Mouse (Mus musculus): ENCODE measurements around the gene Sntb2.
"Not testable (repeated sequence)": the region's sequence is repeated elsewhere in the genome, so short reads cannot be mapped to it uniquely, and the experiment has no call there.

Gene Sntb2

GRCm38 (mm10) chr8:107031577-107032090, 96.1 kb downstream of the Sntb2 start:
- POLR2A ChIA-PET = interaction anchor here (0.6 to 7.8 kb wide), 21 partner anchors 9 to 694 kb away, joined by 3 to 76 read pairs (median 3); partner anchors contain the start of genes Pdf (in 3 of the 4), Cog8 (in 2 of the 4), Nip7 (in 2 of the 4) and Smpd3 (in 1 of the 4)
- CTCF ChIA-PET = interaction anchor here in 3 of 4 experiments (0.6 to 1.9 kb wide), 12 partner anchors 9 to 1020 kb away, joined by 3 to 6 read pairs (median 3); partner anchors contain the start of genes Ddx28 (in 1 of the 3) and Pdf (in 1 of the 3)

GRCm38 (mm10) chr8:107033609-107034008, 98.1 kb downstream of the Sntb2 start:
- CTCF ChIA-PET = not testable (repeated sequence)
- POLR2A ChIA-PET = interaction anchor here in 1 of 4 experiments (7.8 kb wide), 1 partner anchor 15 kb away, joined by 76 read pairs; the partner anchor contains the start of gene Pdf

GRCm38 (mm10) chr8:107035641-107036040, 100.1 kb downstream of the Sntb2 start:
- ChIA-PET POLR2A (interaction anchor here in 3 of 4 experiments (0.5 to 7.8 kb wide), 11 partner anchors 8 to 361 kb away, joined by 3 to 76 read pairs (median 3); partner anchors contain the start of genes Pdf (in 2 of the 3) and Cog8 (in 1 of the 3)), CTCF (no interaction called here)

- ChIA-PET CTCF (no interaction called here), POLR2A (interaction anchor here in 2 of 4 experiments (1.5 to 7.8 kb wide), 3 partner anchors 12 to 362 kb away, joined by 3 to 76 read pairs (median 4); partner anchors contain the start of gene Pdf (in 1 of the 2))
Observed at GRCm38 (mm10) chr8:107036626-107037025, 101.1 kb downstream of the Sntb2 start.

- CTCF ChIA-PET = interaction anchor here (0.6 to 1.6 kb wide), 5 partner anchors 9 to 129 kb away, joined by 3 to 8 read pairs (median 6); partner anchors contain the start of gene Vps4a (in 1 of the 4)
- POLR2A ChIA-PET = interaction anchor here (0.6 to 5.9 kb wide), 17 partner anchors 9 to 523 kb away, joined by 3 to 62 read pairs (median 4); partner anchors contain the start of genes Cog8 (in 1 of the 4), Nip7 (in 1 of the 4), Sntb2 (in 1 of the 4) and Tmed6 (in 1 of the 4)
Observed at GRCm38 (mm10) chr8:107040632-107041031, 105.1 kb downstream of the Sntb2 start.

- ChIA-PET CTCF (interaction anchor here in 2 of 4 experiments (0.6 to 1.2 kb wide), 4 partner anchors 31 to 643 kb away, joined by 3 to 4 read pairs (median 4); no protein-coding TSS in a partner anchor), POLR2A (interaction anchor here in 3 of 4 experiments (0.6 to 7.9 kb wide), 13 partner anchors 8 to 21 kb away, joined by 3 to 76 read pairs (median 3); partner anchors contain the start of genes Cog8 (in 2 of the 3), Nip7 (in 2 of the 3) and Vps4a (in 2 of the 3))
Observed at GRCm38 (mm10) chr8:107045478-107045877, 109.9 kb downstream of the Sntb2 start.

- ChIA-PET CTCF (no interaction called here), POLR2A (interaction anchor here (0.6 to 7.9 kb wide), 10 partner anchors 8 to 245 kb away, joined by 3 to 76 read pairs (median 10); partner anchors contain the start of genes Vps4a (in 2 of the 4), Cog8 (in 1 of the 4), Nip7 (in 1 of the 4) and Tmed6 (in 1 of the 4))
Observed at GRCm38 (mm10) chr8:107046976-107047375, 111.4 kb downstream of the Sntb2 start.

- ChIA-PET CTCF (interaction anchor here in 3 of 4 experiments (0.5 to 1.4 kb wide), 9 partner anchors 17 to 1712 kb away, joined by 3 to 6 read pairs (median 3); partner anchors contain the start of gene Vps4a (in 1 of the 3)), POLR2A (interaction anchor here (0.5 to 7.9 kb wide), 65 partner anchors 8 to 898 kb away, joined by 3 to 76 read pairs (median 3); partner anchors contain the start of genes Nip7 (in 3 of the 4), Sntb2 (in 3 of the 4), Vps4a (in 3 of the 4) and Cog8 (in 2 of the 4))
Observed at GRCm38 (mm10) chr8:107048061-107048941, 112.8 kb downstream of the Sntb2 start, which contains the start of gene Pdf. Gene Pdf, minus strand, starts transcription at chr8:107048614.

- ChIA-PET CTCF (interaction anchor here in 3 of 4 experiments (0.5 to 1.0 kb wide), 4 partner anchors 20 to 349 kb away, joined by 3 read pairs; no protein-coding TSS in a partner anchor), POLR2A (interaction anchor here (0.5 to 7.9 kb wide), 32 partner anchors 7 to 899 kb away, joined by 3 to 76 read pairs (median 4); partner anchors contain the start of genes Vps4a (in 3 of the 4), Cog8 (in 2 of the 4), Nip7 (in 2 of the 4) and Sntb2 (in 2 of the 4))
Observed at GRCm38 (mm10) chr8:107049480-107049879, 113.9 kb downstream of the Sntb2 start.

GRCm38 (mm10) chr8:107052046-107052445, 116.5 kb downstream of the Sntb2 start:
- POLR2A ChIA-PET = interaction anchor here in 2 of 4 experiments (1.1 to 7.9 kb wide), 6 partner anchors 9 to 116 kb away, joined by 3 to 76 read pairs (median 4); partner anchors contain the start of genes Sntb2 (in 1 of the 2) and Vps4a (in 1 of the 2)
- CTCF ChIA-PET = interaction anchor here in 2 of 4 experiments (0.6 to 0.9 kb wide), 2 partner anchors 14 to 50 kb away, joined by 3 to 5 read pairs; no protein-coding TSS in a partner anchor

- POLR2A ChIA-PET = interaction anchor here in 3 of 4 experiments (0.9 to 7.9 kb wide), 23 partner anchors 8 to 169 kb away, joined by 3 to 62 read pairs (median 4); partner anchors contain the start of genes Pdf (in 3 of the 3), Tmed6 (in 1 of the 3) and Utp4 (in 1 of the 3)
- CTCF ChIA-PET = interaction anchor here in 1 of 4 experiments (0.6 to 1.2 kb wide), 2 partner anchors 25 to 178 kb away, joined by 3 read pairs; partner anchors contain the start of gene Vps4a
Observed at GRCm38 (mm10) chr8:107056076-107056972, 120.8 kb downstream of the Sntb2 start, which contains the start of the genes Cog8 and Nip7. Gene Cog8, minus strand, starts transcription at chr8:107056689. Gene Nip7, plus strand, starts transcription at chr8:107056877.

- ChIA-PET CTCF (interaction anchor here in 1 of 4 experiments (0.6 kb wide), 1 partner anchor 177 kb away, joined by 3 read pairs; no protein-coding TSS in a partner anchor), POLR2A (interaction anchor here in 3 of 4 experiments (0.9 to 7.9 kb wide), 18 partner anchors 8 to 77 kb away, joined by 3 to 62 read pairs (median 4); partner anchors contain the start of genes Pdf (in 3 of the 3) and Tmed6 (in 1 of the 3))
Observed at GRCm38 (mm10) chr8:107056973-107057369, 121.4 kb downstream of the Sntb2 start.

GRCm38 (mm10) chr8:107062613-107063012, 127.1 kb downstream of the Sntb2 start:
- ChIA-PET POLR2A (interaction anchor here (0.7 to 1.7 kb wide), 12 partner anchors 14 to 510 kb away, joined by 3 to 8 read pairs (median 3); partner anchors contain the start of gene Pdf (in 1 of the 4)), CTCF (interaction anchor here in 2 of 4 experiments (0.6 kb wide), 3 partner anchors 24 to 1925 kb away, joined by 3 to 8 read pairs (median 3); no protein-coding TSS in a partner anchor)

- POLR2A ChIA-PET = interaction anchor here in 3 of 4 experiments (0.5 to 2.9 kb wide), 39 partner anchors 8 to 1413 kb away, joined by 3 to 21 read pairs (median 3); partner anchors contain the start of genes Nip7 (in 2 of the 3), Pdf (in 2 of the 3), Cog8 (in 1 of the 3) and Nfat5 (in 1 of the 3)
- CTCF ChIA-PET = interaction anchor here in 3 of 4 experiments (0.6 to 0.7 kb wide), 3 partner anchors 14 to 35 kb away, joined by 3 to 5 read pairs (median 3); partner anchors contain the start of gene Vps4a (in 1 of the 3)
Observed at GRCm38 (mm10) chr8:107065511-107066496, 130.3 kb downstream of the Sntb2 start, which contains the start of gene Tmed6. Gene Tmed6, minus strand, starts transcription at chr8:107065644.
